Mouse (Mus musculus) left cerebral cortex, postnatal 4 days (tissue): ENCODE results near the gene Hcrt. TPM values are rescaled to one million over a fixed set of nuclear protein-coding genes. Genes with fewer than 3 reads are reported as not detected.

Source experiments
- DNase-seq: peaks from one replicate; pipeline ENCODE4 v3.0.0-alpha.2; 2022
- intact Hi-C: fragments of 180-260 bp; cut with DNase I; formaldehyde crosslinking; loops from one replicate; pipeline ENCODE4 v1.15.1; 2025
- total RNA-seq, 2 experiments: library from RNA; stranded (reverse); gene quantifications; 2 replicates each; pipeline ENCODE4 v1.2.3; 2021

Gene Hcrt
- total RNA-seq, 2 experiments from 2014 or later = not detected

DNA sequence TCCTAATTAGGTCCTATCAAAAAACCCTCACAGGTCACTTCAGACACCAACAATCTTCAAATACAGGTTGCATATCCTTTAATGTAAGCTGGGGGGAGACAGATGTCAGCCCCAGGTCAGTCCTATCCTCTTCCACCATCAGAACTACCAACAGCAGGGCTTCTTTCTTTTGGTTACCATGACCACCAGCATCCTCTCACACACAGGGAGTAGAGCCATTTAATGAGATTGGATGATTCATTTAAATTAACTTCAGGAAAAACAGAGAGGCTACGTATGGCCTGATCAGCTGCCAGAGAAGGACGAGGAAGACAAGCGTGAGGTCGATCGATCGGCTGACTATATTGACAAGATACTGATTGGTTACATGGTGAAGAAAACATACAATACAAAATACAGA lies 47.8 kb downstream of the Hcrt start:
- intact Hi-C loops = loop anchor here (5.0 kb wide), 1 partner anchor 242 kb away; no protein-coding TSS in a partner anchor
- no peak for DNase-seq

DNA sequence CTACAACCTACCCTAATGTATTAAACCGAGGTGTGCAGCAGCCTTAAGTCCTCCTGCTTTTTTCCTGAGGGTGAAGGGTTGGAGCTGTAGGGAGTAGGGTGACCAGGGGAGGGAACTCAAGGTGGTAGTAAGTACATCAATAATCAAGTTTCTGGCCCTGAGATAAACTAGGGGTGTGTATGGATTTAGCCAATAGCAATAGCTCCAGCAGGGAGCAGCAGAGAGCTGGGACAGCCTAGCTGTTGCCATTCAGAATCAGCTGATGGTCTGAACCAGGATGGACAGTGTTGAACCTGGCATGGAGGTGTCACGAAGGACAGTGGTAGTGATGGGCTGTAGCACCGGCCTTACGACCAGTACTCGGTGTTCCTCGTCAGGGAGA lies 48.2 kb downstream of the Hcrt start:
- peak; percentile 87 for DNase-seq
- intact Hi-C loops = loop anchor here (5.0 kb wide), 1 partner anchor 243 kb away; no protein-coding TSS in a partner anchor

DNA sequence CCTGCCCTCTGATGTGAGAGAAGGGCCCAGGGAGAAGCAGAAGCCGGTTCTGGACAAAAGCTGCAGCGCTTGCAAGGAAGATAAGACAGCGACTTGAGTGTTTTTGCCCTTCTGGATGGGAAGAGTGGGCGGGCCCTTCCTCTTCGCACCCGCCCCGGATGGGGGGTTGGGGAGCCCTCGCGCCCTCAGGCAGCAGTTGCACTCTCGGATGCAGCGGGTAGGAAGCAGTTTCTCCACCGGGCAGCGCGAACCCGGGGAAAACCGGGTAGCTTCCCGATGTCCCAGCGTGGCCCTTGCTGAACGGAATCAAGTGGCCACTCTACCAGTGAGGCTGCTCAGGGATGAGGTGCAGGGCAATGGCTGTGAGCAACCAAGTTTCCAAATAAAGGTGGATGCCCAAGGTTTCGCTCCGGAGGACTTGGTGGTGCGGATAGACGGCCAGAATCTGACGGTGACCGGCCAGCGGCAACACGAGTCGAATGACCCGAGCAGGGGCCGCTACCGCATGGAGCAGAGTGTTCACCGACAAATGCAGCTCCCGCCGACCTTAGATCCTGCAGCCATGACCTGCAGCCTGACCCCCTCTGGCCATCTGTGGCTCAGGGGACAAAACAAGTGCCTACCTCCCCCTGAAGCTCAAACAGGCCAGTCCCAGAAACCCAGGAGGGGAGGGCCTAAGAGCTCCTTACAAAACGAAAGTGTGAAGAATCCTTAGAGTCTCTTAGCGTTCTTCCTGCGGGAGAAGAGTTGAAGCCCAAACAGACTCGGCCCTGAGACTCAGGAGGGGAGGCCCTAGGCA lies 48.8 kb downstream of the Hcrt start, which contains the start of gene Hspb9:
TSS of gene Hspb9 (plus strand) at position 116 of the 799 bp plus-strand sequence.
- DNase-seq = peak; percentile 31
- intact Hi-C loops = loop anchor here (5.0 kb wide), 1 partner anchor 243 kb away; no protein-coding TSS in a partner anchor

DNA sequence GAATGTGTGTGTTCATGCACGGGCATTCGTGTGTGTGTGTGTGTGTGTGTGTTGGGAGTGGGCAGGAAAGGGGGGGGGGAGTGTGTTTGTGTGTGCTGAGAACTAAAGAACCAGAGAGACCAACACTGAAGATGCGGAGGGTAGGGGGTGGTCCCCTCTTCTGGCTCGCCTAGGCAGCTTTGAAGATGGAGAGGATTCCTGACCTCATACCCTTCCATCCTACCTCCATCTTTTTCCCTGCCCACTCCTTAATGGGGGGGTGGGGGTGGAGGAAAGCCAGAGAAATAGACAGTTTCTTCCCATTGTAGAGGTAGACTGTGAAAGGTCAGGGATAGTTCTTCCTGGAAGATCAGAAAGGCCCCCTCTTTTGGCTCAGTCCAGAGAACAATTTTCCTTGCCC lies 49.6 kb downstream of the Hcrt start:
- intact Hi-C loops = loop anchor here (5.0 kb wide), 1 partner anchor 244 kb away; no protein-coding TSS in a partner anchor
- DNase-seq = no peak

DNA sequence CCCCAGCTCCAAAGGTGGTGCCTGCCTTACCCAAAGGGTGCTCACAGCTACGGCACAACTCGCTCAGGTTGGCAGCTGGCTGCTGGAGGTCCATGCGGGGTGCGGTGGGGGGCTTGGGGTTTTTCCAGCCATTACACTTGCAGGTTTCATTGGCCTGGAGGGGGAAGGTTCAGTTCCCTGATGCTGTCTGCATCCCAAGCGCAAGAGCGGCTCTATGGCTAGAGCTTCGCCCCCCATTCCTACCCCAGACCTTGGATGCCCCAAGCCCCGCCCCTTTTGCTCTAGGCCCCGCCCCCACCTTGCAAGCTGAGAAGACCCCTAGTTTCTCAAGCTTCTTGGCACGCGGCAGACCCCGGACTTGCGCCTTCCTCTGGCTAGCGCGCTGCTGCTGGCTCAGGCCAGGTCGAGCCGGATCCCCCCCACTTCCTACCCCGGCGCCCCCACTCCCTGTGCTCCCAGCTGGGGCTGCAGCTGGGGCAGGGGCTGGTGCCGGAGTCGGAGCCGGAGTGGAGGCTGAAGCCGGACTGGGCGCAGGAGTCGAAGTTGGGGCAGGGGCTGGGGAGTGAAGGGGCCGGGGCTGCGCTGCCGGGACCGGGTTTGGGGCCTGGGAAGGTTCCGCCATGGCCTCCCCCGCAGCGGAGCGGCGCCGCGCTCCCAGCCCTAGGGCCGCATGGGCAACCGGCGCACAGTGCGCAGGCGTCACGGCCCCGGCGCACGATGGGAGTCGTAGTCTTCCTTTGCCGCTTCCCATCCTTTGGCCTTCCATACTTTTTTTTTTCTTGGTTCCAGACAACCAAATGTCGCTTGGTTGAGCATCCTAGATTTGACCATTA lies 50.7 kb downstream of the Hcrt start, which contains the start of gene Kat2a:
TSS of gene Kat2a (minus strand) at position 683 of the 833 bp plus-strand sequence.
- peak; percentile 87 for DNase-seq
- intact Hi-C loops = loop anchor here (5.0 kb wide), 1 partner anchor 245 kb away; no protein-coding TSS in a partner anchor

Other genes with a start within 250 kb of the Hcrt start
- gene Acly, start 234.9 kb downstream of the Hcrt start, total RNA-seq = 100 to 1,000 TPM; 211 to 219 TPM
- under 1 TPM; 0.58 to 0.93 TPM for gene Ttc25, start 217.3 kb downstream of the Hcrt start, total RNA-seq
- gene Cnp, start 188.0 kb downstream of the Hcrt start, total RNA-seq = 10 to 100 TPM; 25.6 to 29.6 TPM
- 10 to 100 TPM; 37.7 to 39.9 TPM for gene Nkiras2, start 143.7 kb downstream of the Hcrt start, total RNA-seq
- 100 to 1,000 TPM; 276 to 297 TPM for gene Dnajc7, start 142.8 kb downstream of the Hcrt start, total RNA-seq
- under 1 TPM in 1 of 2 experiments, not detected in 1; 0.12 TPM for gene Zfp385c, start 70.5 kb downstream of the Hcrt start, total RNA-seq
- 1 to 10 TPM; 3.4 to 3.5 TPM for gene Dhx58, start 58.7 kb downstream of the Hcrt start, total RNA-seq
- 10 to 100 TPM; 68.7 to 71.8 TPM for gene Kat2a, start 50.5 kb downstream of the Hcrt start, total RNA-seq
- gene Hspb9, start 49.1 kb downstream of the Hcrt start, total RNA-seq = not detected
- gene Rab5c, start 24.7 kb downstream of the Hcrt start, total RNA-seq = 100 to 1,000 TPM; 168 to 174 TPM
- 10 to 100 TPM; 11.2 to 12.4 TPM for gene Kcnh4, start 3.0 kb downstream of the Hcrt start, total RNA-seq
- 1 to 10 TPM; 5.5 to 7.2 TPM for gene Ghdc, start 8.0 kb upstream of the Hcrt start, total RNA-seq
- gene Stat5b, start 87.8 kb upstream of the Hcrt start, total RNA-seq = 10 to 100 TPM in 1 of 2 experiments, 1 to 10 TPM in 1; 9.6 to 11.8 TPM
- 1 to 10 TPM in 1 of 2 experiments, under 1 TPM in 1; 0.98 to 1.2 TPM for gene Stat5a, start 96.4 kb upstream of the Hcrt start, total RNA-seq
- 10 to 100 TPM; 32.4 to 36.7 TPM for gene Stat3, start 176.6 kb upstream of the Hcrt start, total RNA-seq
- gene Cavin1, start 208.0 kb upstream of the Hcrt start, total RNA-seq = 10 to 100 TPM; 22.6 to 22.8 TPM
- gene Atp6v0a1, start 246.5 kb upstream of the Hcrt start, total RNA-seq = 100 to 1,000 TPM; 257 to 302 TPM